Mouse (Mus musculus): ENCODE measurements at regions not wholly inside any gene's neighbourhood (a gene's known extent, or its start where the extent isn't known, plus 50 kb on each side); places are given as distances from the start of the nearest gene placed in this dataset.

DNA sequence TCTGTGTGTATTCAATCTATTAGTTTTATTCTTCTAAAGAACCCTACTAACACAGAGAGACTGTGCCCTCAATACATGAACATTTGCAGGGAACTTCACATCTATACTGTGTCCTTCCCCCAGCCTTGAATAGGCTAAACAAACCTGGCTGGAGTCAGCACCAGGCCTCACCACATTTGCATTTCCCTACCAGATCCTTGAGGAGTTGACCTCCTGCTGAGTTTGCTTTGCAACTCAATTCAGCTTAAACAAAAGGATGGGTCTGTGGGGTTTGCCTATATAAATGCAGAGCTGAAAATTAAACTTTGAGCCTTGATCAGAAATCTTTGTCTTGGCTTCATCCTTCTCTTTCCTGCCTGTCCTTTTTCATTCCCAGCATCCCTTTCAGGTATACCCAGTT, 331.5 kb upstream of the Xylt1 start:
- Histone ChIP-seq H3K4me1 (no peaks in the 10 kb centered on the region), H3K4me3 (no peak overlapping the region), H3K36me3 (no peaks in the 10 kb centered on the region), H3K4me2 (replicated peaks) (no peak overlapping the region), H3K9ac (no peak overlapping the region), H3K27ac (no peak overlapping the region), H3K27me3 (no peaks in the 10 kb centered on the region), H3K9me3 (no peaks in the 10 kb centered on the region)
- ATAC-seq (ENCODE audit: insufficient number of reproducible peaks, insufficient read depth, low FRiP score, low TSS enrichment) = no peak

DNA sequence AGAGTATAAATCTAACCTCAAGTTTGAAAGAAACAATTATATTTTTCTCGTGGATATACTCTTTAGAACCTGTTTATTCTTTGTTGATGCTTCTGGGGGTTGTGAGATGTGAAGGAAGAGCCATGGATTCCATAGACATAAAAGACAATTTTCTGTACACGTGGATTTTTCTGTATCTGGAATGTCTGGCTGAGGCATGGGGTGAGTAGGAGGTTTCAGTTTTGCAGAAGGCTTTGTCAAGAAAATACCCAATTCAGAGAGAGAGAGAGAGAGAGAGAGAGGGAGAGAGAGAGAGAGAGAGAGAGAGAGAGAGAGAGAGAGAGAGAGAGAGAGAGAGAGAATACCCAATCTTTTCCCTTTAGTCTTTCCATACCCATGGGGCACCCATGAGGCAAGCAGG, 315.0 kb upstream of the Xylt1 start:
- Histone ChIP-seq H3K9me3 (no peaks in the 10 kb centered on the region), H3K36me3 (no peaks in the 10 kb centered on the region), H3K27ac (no peak overlapping the region), H3K4me3 (no peak overlapping the region), H3K4me1 (no peaks in the 10 kb centered on the region), H3K4me2 (replicated peaks) (no peak overlapping the region), H3K9ac (no peak overlapping the region), H3K27me3 (no peaks in the 10 kb centered on the region)
- ATAC-seq (ENCODE audit: insufficient number of reproducible peaks, insufficient read depth, low FRiP score, low TSS enrichment) = no peak
- WGBS = 63% methylated on average over 2 of the region's 2 CpGs

DNA sequence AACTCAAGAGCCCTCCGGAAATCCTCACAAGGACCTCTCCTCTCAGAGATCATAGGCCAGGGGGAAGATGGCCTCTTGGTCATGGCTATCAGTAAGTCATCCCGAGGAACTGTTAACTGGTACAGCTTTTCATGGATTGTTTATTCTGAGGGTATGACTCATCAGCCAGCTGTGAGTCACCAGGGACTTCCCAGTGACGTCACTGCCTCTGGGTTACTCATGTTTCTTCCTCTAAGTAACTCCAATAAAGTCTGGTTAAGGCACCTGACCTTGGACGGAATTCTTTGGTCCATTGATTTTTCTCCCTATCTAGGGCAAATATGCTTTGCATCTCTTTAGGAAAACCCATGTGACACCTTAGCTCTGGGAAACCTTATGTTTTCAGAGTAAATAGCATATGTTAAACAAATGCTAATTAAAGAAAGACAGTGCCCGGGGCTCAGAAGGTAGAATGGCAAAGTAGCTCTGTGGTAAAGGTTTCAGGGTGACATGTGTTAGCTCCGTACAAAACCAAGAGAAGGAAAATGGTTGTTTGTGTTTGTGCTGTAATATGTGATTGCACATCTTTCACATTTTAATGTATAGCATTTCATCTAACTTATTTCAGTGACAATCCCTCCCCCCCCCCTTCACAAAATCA, 289.7 kb upstream of the Xylt1 start:
- no peak overlapping the region for H3K27ac ChIP-seq
- no peaks in the 10 kb centered on the region for H3K27me3 ChIP-seq
- no peaks in the 10 kb centered on the region for H3K4me1 ChIP-seq
- H3K9ac ChIP-seq = no peak overlapping the region
- no peak overlapping the region for H3K4me3 ChIP-seq
- WGBS = 49% methylated on average over 6 of the region's 6 CpGs
- no peak for ATAC-seq (ENCODE audit: insufficient number of reproducible peaks, insufficient read depth, low FRiP score, low TSS enrichment)
- no peak overlapping the region for H3K4me2 ChIP-seq (replicated peaks)
- no peaks in the 10 kb centered on the region for H3K9me3 ChIP-seq
- H3K36me3 ChIP-seq = no peaks in the 10 kb centered on the region

DNA sequence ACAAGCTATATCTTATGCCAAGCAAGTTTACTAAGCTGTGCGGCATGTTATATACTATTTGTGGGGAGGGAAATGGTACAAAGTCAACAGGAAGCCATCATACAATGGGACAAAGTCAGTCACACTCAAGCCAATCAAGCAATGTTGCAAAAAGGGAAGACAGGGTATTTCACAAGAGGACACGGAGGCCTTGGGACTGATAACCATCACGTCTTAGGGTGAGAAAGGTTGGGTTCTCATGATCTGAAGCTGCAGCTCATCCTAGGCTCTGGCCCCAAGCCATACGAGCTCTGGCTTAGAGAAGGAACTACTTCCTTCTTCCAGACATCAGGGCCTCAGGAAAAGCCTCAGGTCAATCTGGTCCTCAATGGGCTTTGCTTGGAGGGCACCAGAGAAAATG, 287.9 kb upstream of the Xylt1 start:
- Histone ChIP-seq H3K9ac (no peak overlapping the region), H3K27ac (no peak overlapping the region), H3K36me3 (no peaks in the 10 kb centered on the region), H3K4me3 (no peak overlapping the region), H3K9me3 (no peaks in the 10 kb centered on the region), H3K4me1 (no peaks in the 10 kb centered on the region), H3K4me2 (replicated peaks) (no peak overlapping the region), H3K27me3 (no peaks in the 10 kb centered on the region)
- ATAC-seq (ENCODE audit: insufficient number of reproducible peaks, insufficient read depth, low FRiP score, low TSS enrichment) = no peak
- WGBS = 83% methylated on average over 4 of the region's 4 CpGs

DNA sequence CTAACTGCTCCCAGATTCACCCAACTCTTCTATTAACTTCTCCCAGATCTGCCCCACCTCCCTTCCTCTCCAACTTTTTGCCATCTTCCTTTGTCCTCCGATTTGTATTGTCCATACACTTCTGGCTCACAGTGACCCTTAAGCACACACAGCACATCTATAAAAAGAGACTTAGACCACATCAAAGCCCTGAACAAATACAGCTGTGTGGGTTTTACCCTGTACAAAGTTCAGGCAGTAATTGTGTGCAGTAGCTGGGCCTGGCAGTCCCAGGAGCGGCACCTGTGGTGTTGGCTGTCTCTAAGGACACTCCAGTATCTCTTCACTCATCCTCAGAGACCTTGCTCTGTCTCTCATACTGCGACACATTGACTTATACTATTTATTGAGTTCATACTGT, 283.2 kb upstream of the Xylt1 start:
- Histone ChIP-seq H3K4me1 (no peaks in the 10 kb centered on the region), H3K9me3 (no peaks in the 10 kb centered on the region), H3K4me2 (replicated peaks) (no peak overlapping the region), H3K27ac (no peak overlapping the region), H3K36me3 (no peaks in the 10 kb centered on the region), H3K4me3 (no peak overlapping the region), H3K27me3 (no peaks in the 10 kb centered on the region), H3K9ac (no peak overlapping the region)
- no peak for ATAC-seq (ENCODE audit: insufficient number of reproducible peaks, insufficient read depth, low FRiP score, low TSS enrichment)
- WGBS = 68% methylated on average over 3 of the region's 3 CpGs

DNA sequence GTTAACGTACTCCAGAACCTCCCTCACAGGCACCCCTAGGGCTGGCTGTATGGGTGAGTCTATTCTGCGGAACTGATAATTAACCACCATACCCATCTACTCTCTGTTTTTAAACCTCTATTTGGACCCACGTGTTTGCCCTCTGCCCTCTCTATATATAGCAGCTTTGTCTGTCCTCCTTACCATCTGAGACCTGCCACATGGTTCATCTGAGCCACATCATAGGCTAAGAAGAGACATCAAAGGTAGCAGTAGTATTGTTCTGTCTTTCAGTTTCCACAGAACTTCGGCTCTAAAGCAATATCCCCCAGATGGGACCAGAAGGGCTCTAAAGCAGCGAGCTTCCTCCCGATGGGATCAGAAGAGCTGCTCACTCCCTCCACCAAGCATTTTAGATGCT, 281.7 kb upstream of the Xylt1 start:
- WGBS = 66% methylated on average over 6 of the region's 6 CpGs
- H3K4me1 ChIP-seq = no peaks in the 10 kb centered on the region
- ATAC-seq (ENCODE audit: insufficient number of reproducible peaks, insufficient read depth, low FRiP score, low TSS enrichment) = no peak
- no peak overlapping the region for H3K9ac ChIP-seq
- no peaks in the 10 kb centered on the region for H3K27me3 ChIP-seq
- no peak overlapping the region for H3K4me3 ChIP-seq
- no peaks in the 10 kb centered on the region for H3K36me3 ChIP-seq
- H3K27ac ChIP-seq = no peak overlapping the region
- no peak overlapping the region for H3K4me2 ChIP-seq (replicated peaks)
- H3K9me3 ChIP-seq = no peaks in the 10 kb centered on the region

DNA sequence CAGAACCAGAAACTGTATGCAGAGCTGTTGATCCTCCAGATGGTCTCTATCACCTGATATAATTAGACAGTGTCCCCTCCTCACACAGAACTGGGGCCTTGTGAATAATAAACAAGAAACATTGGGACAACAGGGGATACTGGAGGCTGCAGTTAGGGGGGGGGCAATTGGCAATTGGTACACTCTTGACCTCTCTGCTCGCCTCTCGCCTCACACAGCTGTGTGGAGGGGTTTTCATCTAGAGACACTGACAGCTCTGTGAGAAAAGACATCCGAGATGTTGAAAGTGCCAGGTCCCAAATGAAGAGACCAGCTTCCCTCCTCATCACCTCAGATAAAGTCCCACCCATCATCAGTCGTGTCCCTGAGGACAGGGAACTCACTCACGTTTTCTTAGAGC, 277.7 kb upstream of the Xylt1 start:
- Histone ChIP-seq H3K27me3 (no peaks in the 10 kb centered on the region), H3K27ac (no peak overlapping the region), H3K4me3 (no peak overlapping the region), H3K4me1 (no peaks in the 10 kb centered on the region), H3K9ac (no peak overlapping the region), H3K36me3 (no peaks in the 10 kb centered on the region), H3K4me2 (replicated peaks) (no peak overlapping the region), H3K9me3 (no peaks in the 10 kb centered on the region)
- WGBS = 65% methylated on average over 5 of the region's 5 CpGs
- no peak for ATAC-seq (ENCODE audit: insufficient number of reproducible peaks, insufficient read depth, low FRiP score, low TSS enrichment)

DNA sequence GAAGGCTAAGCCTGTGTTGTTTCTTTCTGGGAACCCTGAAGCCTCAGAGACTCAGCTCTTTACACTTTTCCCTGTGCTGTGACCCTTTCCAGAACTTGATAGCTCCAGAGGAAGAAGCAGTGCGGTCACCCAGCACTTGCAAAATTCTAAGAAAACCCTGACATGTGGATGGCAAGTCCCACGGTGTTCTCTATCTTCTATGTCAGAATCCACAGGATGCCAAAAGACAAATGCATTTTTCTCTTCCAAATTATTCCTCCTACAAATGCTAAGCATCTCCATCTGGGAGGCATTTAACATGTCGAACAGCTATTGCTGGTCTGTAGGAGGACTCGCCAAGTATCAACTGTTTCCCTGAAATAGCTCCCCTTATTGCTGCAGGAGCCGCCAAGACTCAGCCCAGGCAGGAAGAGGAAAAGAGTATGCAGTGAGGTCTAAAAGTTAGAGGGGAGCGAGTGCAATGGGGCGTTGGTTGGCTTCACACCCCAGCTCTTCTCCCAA, 274.0 kb upstream of the Xylt1 start:
- Histone ChIP-seq H3K36me3 (no peaks in the 10 kb centered on the region), H3K27ac (no peak overlapping the region), H3K9ac (no peak overlapping the region), H3K4me1 (no peaks in the 10 kb centered on the region), H3K27me3 (no peaks in the 10 kb centered on the region), H3K9me3 (no peaks in the 10 kb centered on the region), H3K4me2 (replicated peaks) (no peak overlapping the region), H3K4me3 (no peak overlapping the region)
- no peak for ATAC-seq (ENCODE audit: insufficient number of reproducible peaks, insufficient read depth, low FRiP score, low TSS enrichment)
- WGBS = 75% methylated on average over 7 of the region's 7 CpGs

DNA sequence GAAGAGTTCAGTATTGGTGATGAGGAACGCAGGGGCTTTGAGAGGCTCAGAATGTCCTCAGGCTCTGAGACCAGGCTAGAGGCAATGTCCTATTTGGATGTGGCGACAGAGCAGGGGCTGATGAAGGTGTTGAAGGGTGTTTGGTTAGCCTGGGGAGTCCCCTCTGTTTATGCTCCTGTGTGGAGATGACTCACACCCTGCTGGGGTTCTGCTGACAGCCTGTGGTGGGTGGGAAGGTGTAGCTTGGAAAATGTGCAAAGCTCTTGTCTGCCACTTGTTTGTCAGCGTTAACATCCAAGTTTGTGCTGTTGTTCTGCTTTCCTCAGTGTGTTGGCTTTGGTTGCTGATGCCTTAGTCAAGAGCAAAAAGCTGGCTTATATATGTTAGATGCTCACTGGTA, 272.4 kb upstream of the Xylt1 start:
- Histone ChIP-seq H3K36me3 (no peaks in the 10 kb centered on the region), H3K9me3 (no peaks in the 10 kb centered on the region), H3K9ac (no peak overlapping the region), H3K27ac (no peak overlapping the region), H3K4me1 (no peaks in the 10 kb centered on the region), H3K4me2 (replicated peaks) (no peak overlapping the region), H3K4me3 (no peak overlapping the region), H3K27me3 (no peaks in the 10 kb centered on the region)
- no peak for ATAC-seq (ENCODE audit: insufficient number of reproducible peaks, insufficient read depth, low FRiP score, low TSS enrichment)
- 79% methylated on average over 3 of the region's 3 CpGs for WGBS

DNA sequence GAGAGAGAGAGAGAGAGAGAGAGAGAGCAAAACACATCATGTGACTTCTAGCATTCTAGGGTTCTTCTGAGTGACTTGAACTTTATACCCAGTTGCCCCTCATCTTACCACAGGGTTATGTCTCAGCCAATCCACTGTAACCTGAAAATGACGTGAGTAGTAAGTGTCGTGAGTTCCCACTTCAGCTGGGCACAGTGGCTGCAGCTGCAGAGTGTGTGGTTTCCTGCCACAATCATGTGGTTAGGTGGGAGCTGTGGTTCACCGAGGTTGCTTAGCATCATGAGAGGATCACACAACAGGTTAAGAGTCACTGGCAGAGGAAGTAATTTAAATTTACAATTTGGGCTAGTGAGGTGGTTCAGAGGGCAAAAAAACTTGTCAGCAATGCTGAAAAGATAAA, 253.1 kb upstream of the Xylt1 start:
- Histone ChIP-seq H3K4me1 (no peaks in the 10 kb centered on the region), H3K27me3 (no peaks in the 10 kb centered on the region), H3K4me2 (replicated peaks) (no peak overlapping the region), H3K36me3 (no peaks in the 10 kb centered on the region), H3K9me3 (no peaks in the 10 kb centered on the region), H3K27ac (no peak overlapping the region), H3K9ac (no peak overlapping the region), H3K4me3 (no peak overlapping the region)
- ATAC-seq (ENCODE audit: insufficient number of reproducible peaks, insufficient read depth, low FRiP score, low TSS enrichment) = no peak
- WGBS = 48% methylated on average over 3 of the region's 3 CpGs

DNA sequence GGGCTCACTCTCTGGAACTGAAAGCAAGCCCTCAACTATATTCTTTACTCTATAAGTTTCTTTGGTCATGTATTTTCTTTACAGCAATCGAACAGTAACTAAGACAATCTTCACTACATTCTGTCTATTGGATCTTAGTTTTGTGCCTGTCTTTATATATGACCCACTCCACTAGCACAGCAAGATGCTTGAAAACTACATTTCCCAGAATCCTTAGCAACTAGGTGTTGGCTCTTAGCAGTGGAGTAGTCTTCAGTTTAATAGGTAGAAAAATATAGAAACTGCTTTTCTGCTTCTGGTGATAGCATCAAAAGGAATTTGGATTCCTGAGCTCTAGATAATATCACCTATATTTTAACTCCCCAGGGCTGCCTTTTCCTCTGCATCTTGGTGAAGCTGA, 245.9 kb upstream of the Xylt1 start:
- no peaks in the 10 kb centered on the region for H3K36me3 ChIP-seq
- H3K4me1 ChIP-seq = peaks cover 6% of the 10 kb centered on the region; the same call in 1 of the 2 replicates
- no peak overlapping the region for H3K9ac ChIP-seq
- H3K27me3 ChIP-seq = no peaks in the 10 kb centered on the region
- 83% methylated on average over 1 of the region's 1 CpGs for WGBS
- H3K27ac ChIP-seq = no peak overlapping the region
- H3K4me3 ChIP-seq = no peak overlapping the region
- no peak overlapping the region for H3K4me2 ChIP-seq (replicated peaks)
- no peaks in the 10 kb centered on the region for H3K9me3 ChIP-seq
- no peak for ATAC-seq (ENCODE audit: insufficient number of reproducible peaks, insufficient read depth, low FRiP score, low TSS enrichment)

DNA sequence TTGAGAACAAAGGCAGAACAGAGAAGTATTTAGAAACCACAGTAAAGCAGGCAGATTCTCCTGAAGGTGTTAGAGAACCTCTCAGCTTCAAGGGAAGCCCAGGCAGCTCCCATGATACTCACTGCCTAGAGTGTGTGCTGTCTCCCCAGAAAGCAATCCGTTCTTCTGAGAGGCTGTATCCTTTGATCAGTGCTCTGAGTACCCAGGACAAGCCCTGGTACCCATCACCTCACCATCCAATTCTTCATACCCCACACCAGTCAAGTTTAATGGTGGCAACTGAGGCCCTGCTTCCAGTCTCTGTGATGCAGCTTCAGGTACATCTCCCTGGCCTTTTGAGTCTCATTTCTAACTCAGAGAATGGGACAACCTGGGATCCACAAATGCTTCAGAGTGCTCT, 242.1 kb upstream of the Xylt1 start:
- WGBS = 67% methylated on average over 1 of the region's 1 CpGs
- Histone ChIP-seq H3K9ac (no peak overlapping the region), H3K27ac (no peak overlapping the region)

More for the DNA sequence above, 242.1 kb upstream of the Xylt1 start:
- Histone ChIP-seq H3K36me3 (no peaks in the 10 kb centered on the region), H3K27me3 (no peaks in the 10 kb centered on the region), H3K4me2 (replicated peaks) (no peak overlapping the region), H3K9me3 (no peaks in the 10 kb centered on the region), H3K4me1 (peaks cover 8% of the 10 kb centered on the region; the same call in 1 of the 2 replicates), H3K4me3 (no peak overlapping the region)
- ATAC-seq (ENCODE audit: insufficient number of reproducible peaks, insufficient read depth, low FRiP score, low TSS enrichment) = no peak
